Mouse (Mus musculus) lung, postnatal 10 days (tissue): ENCODE results near the gene Slc4a10.
"Not testable (repeated sequence)": the region's sequence is repeated elsewhere in the genome, so short reads cannot be mapped to it uniquely, and the experiment has no call there.

Source experiments
- DNase-seq: peaks from one replicate; pipeline ENCODE4 v3.0.0; 2021

The Slc4a10 gene

GRCm38 (mm10) chr2:62046421-62046845 is at the start of gene Slc4a10:
Gene Slc4a10 (plus strand): TSS chr2:62046462.
- DNase-seq, result no peak

- DNase-seq, result not testable (repeated sequence)
Observed at GRCm38 (mm10) chr2:62001251-62001650, 45.0 kb upstream of the Slc4a10 start.

GRCm38 (mm10) chr2:62018209-62018608 is 28.1 kb upstream of the Slc4a10 start:
- DNase-seq, result no peak

GRCm38 (mm10) chr2:62046861-62047503 is 720 bp downstream of the Slc4a10 start:
- DNase-seq, result no peak

- DNase-seq, result no peak
Observed at GRCm38 (mm10) chr2:62047504-62048005, 1.3 kb downstream of the Slc4a10 start.

- DNase-seq, result no peak
Observed at GRCm38 (mm10) chr2:62048116-62048515, 1.9 kb downstream of the Slc4a10 start.

- DNase-seq, result no peak
Observed at GRCm38 (mm10) chr2:62076512-62076911, 30.2 kb downstream of the Slc4a10 start.

GRCm38 (mm10) chr2:62087566-62087965 is 41.3 kb downstream of the Slc4a10 start:
- DNase-seq, result peak; percentile 10

- DNase-seq, result no peak
Observed at GRCm38 (mm10) chr2:62088715-62089114, 42.5 kb downstream of the Slc4a10 start.

- no peak for DNase-seq
Observed at GRCm38 (mm10) chr2:62089208-62089607, 42.9 kb downstream of the Slc4a10 start.

GRCm38 (mm10) chr2:62100526-62100925 is 54.3 kb downstream of the Slc4a10 start:
- DNase-seq, result no peak

- no peak for DNase-seq
Observed at GRCm38 (mm10) chr2:62115346-62115745, 69.1 kb downstream of the Slc4a10 start.

- DNase-seq, result no peak
Observed at GRCm38 (mm10) chr2:62129975-62130374, 83.7 kb downstream of the Slc4a10 start.

- no peak for DNase-seq
Observed at GRCm38 (mm10) chr2:62134911-62135310, 88.6 kb downstream of the Slc4a10 start.

GRCm38 (mm10) chr2:62147636-62148035 is 101.4 kb downstream of the Slc4a10 start:
- no peak for DNase-seq

- DNase-seq, result no peak
Observed at GRCm38 (mm10) chr2:62149421-62149820, 103.2 kb downstream of the Slc4a10 start.

- no peak for DNase-seq
Observed at GRCm38 (mm10) chr2:62150830-62151229, 104.6 kb downstream of the Slc4a10 start.

- DNase-seq, result no peak
Observed at GRCm38 (mm10) chr2:62210109-62210508, 163.8 kb downstream of the Slc4a10 start.

GRCm38 (mm10) chr2:62211106-62211505 is 164.8 kb downstream of the Slc4a10 start:
- no peak for DNase-seq

GRCm38 (mm10) chr2:62227563-62227962 is 181.3 kb downstream of the Slc4a10 start:
- DNase-seq, result no peak

- DNase-seq, result no peak
Observed at GRCm38 (mm10) chr2:62231271-62231670, 185.0 kb downstream of the Slc4a10 start.

GRCm38 (mm10) chr2:62244167-62244566 is 197.9 kb downstream of the Slc4a10 start:
- no peak for DNase-seq

- DNase-seq, result no peak
Observed at GRCm38 (mm10) chr2:62268467-62268866, 222.2 kb downstream of the Slc4a10 start.

- no peak for DNase-seq
Observed at GRCm38 (mm10) chr2:62271840-62272239, 225.6 kb downstream of the Slc4a10 start.

GRCm38 (mm10) chr2:62278779-62279178 is 232.5 kb downstream of the Slc4a10 start:
- no peak for DNase-seq
